Mouse (Mus musculus): ENCODE results near the gene Acap2.

- TF ChIP-seq CTCF (IDR thresholded peaks at IDR 0.05; ENCODE audit: low read depth, low read length) (no peak), TAL1 (conservative IDR thresholded peaks at IDR 0.05; ENCODE audit: low read depth, low read length) (no peak), GATA1 (IDR thresholded peaks at IDR 0.05; ENCODE audit: borderline replicate concordance, low read length) (no peak), GATA2 (IDR thresholded peaks at IDR 0.05; ENCODE audit: borderline replicate concordance, low read depth, low read length) (no peak), POLR2AphosphoS5 (IDR thresholded peaks at IDR 0.05; ENCODE audit: insufficient replicate concordance, low read depth, low read length) (no peak)
Observed at GRCm38 (mm10) chr16:31061246-31061880, 139.7 kb downstream of the Acap2 start.

Data from G1E (cell line).